Mouse (Mus musculus) megakaryocyte-erythroid progenitor cell, adult 5-6 weeks (primary cell): ENCODE results near the gene Cyp26c1. TPM values are rescaled to one million over a fixed set of nuclear protein-coding genes. Genes with fewer than 3 reads are reported as not detected.
A peak's percentile ranks its signal among the peaks of the same experiment; 100 is the strongest.

Source experiments
- ATAC-seq: replicated peaks from 2 replicates; pipeline ENCODE4 v1.8.0; 2016; ENCODE audit warnings: mild to moderate bottlenecking, inconsistent platforms; ENCODE audit not compliant: severe bottlenecking, poor library complexity, low FRiP score, low TSS enrichment
- total RNA-seq, 2 experiments: library from RNA; stranded (forward) in 1 of 2; stranded (reverse) in 1 of 2; fragments of 200-1000, 215-1000 nt in 1 of 2; fragments of >200 nt in 1 of 2; fragmentation: Nextera tagmentation in 1 of 2; gene quantifications; 2 replicates each; pipeline ENCODE4 v1.2.3; 2014 to 2017

The Cyp26c1 gene
- total RNA-seq (2014; fragmentation: Nextera tagmentation) (not detected in 2 replicates), total RNA-seq (2017) (not detected in 2 replicates)

- no peak for ATAC-seq
Measured at GRCm38 (mm10) chr19:37685281-37685680, at the start of gene Cyp26c1. TSS of gene Cyp26c1 (plus strand) at chr19:37685581.

- no peak for ATAC-seq
Measured at GRCm38 (mm10) chr19:37647994-37648393, 37.4 kb upstream of the Cyp26c1 start.

- ATAC-seq, result no peak
Measured at GRCm38 (mm10) chr19:37650526-37650925, 34.9 kb upstream of the Cyp26c1 start.

- peak; percentile 91 for ATAC-seq
Measured at GRCm38 (mm10) chr19:37654012-37654411, 31.4 kb upstream of the Cyp26c1 start.

GRCm38 (mm10) chr19:37656441-37656840 lies 28.9 kb upstream of the Cyp26c1 start:
- no peak for ATAC-seq

GRCm38 (mm10) chr19:37665256-37665655 lies 20.1 kb upstream of the Cyp26c1 start:
- no peak for ATAC-seq

- peak; percentile 96 for ATAC-seq
Measured at GRCm38 (mm10) chr19:37667855-37668594, 17.4 kb upstream of the Cyp26c1 start.

- no peak for ATAC-seq
Measured at GRCm38 (mm10) chr19:37668657-37669056, 16.7 kb upstream of the Cyp26c1 start.

- ATAC-seq, result no peak
Measured at GRCm38 (mm10) chr19:37669486-37669885, 15.9 kb upstream of the Cyp26c1 start.

- ATAC-seq, result 0 out of 2 replicates have a peak, but pooled peaks have one; percentile 28
Measured at GRCm38 (mm10) chr19:37673393-37673792, 12.0 kb upstream of the Cyp26c1 start.

- no peak for ATAC-seq
Measured at GRCm38 (mm10) chr19:37686347-37686746, 966 bp downstream of the Cyp26c1 start.

- ATAC-seq, result no peak
Measured at GRCm38 (mm10) chr19:37686941-37687850, 1.8 kb downstream of the Cyp26c1 start.

- ATAC-seq, result no peak
Measured at GRCm38 (mm10) chr19:37689478-37689877, 4.1 kb downstream of the Cyp26c1 start.

- no peak for ATAC-seq
Measured at GRCm38 (mm10) chr19:37690716-37691115, 5.3 kb downstream of the Cyp26c1 start.

GRCm38 (mm10) chr19:37692879-37693278 lies 7.5 kb downstream of the Cyp26c1 start:
- no peak for ATAC-seq

- ATAC-seq, result no peak
Measured at GRCm38 (mm10) chr19:37695146-37695545, 9.8 kb downstream of the Cyp26c1 start.

- ATAC-seq, result 0 out of 2 replicates have a peak, but pooled peaks have one; percentile 8
Measured at GRCm38 (mm10) chr19:37695762-37696602, 10.6 kb downstream of the Cyp26c1 start.

- no peak for ATAC-seq
Measured at GRCm38 (mm10) chr19:37696603-37697334, 11.4 kb downstream of the Cyp26c1 start.

- ATAC-seq, result no peak
Measured at GRCm38 (mm10) chr19:37697335-37697636, 11.9 kb downstream of the Cyp26c1 start.
